Mouse (Mus musculus) adrenal gland, postnatal 25 days (tissue): ENCODE data around the gene Tnp2. TPM values are rescaled to one million over a fixed set of nuclear protein-coding genes. Genes with fewer than 3 reads are reported as not detected.
"Not testable (repeated sequence)": the region's sequence is repeated elsewhere in the genome, so short reads cannot be mapped to it uniquely, and the experiment has no call there.

Experiments used
- DNase-seq: peaks from one replicate; pipeline ENCODE4 v3.0.0; 2021; ENCODE audit warnings: mixed read lengths
- long read RNA-seq: library from polyadenylated mRNA; stranded (forward); transcript quantifications from one replicate; pipeline ENCODE4 v2.0.0, GENCODE M21; 2021
- total RNA-seq: library from RNA; stranded (reverse); gene quantifications from 2 replicates; pipeline ENCODE4 v1.2.3, GENCODE M21; 2021

The Tnp2 gene
- not detected in 2 replicates for total RNA-seq
- long read RNA-seq: 0 reads

GRCm38 (mm10) chr16:10788271-10788670 is at the start of gene Tnp2:
Tnp2 (minus strand) TSS chr16:10788660.
- no peak for DNase-seq

DNA sequence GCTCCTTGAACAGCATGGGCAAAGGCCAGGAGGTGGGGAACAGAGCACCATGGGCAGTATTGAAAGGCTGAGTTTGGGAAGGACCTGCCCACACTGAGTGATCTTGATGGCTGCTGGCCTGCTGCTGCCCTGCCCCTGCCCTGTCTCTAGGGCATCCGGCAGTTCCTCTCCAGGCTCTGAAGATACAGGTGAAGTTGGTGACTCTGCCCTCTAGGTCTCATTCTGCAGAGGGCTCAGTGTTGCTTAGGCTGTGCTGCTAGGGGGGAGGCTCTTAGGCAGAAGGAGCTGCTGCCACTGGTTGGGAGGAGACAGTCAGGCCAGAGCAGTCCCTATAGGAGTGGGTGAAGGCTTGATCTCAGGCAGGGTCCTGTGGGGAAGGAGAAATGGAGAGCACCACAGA is 49.4 kb upstream of the Tnp2 start:
- no peak for DNase-seq

DNA sequence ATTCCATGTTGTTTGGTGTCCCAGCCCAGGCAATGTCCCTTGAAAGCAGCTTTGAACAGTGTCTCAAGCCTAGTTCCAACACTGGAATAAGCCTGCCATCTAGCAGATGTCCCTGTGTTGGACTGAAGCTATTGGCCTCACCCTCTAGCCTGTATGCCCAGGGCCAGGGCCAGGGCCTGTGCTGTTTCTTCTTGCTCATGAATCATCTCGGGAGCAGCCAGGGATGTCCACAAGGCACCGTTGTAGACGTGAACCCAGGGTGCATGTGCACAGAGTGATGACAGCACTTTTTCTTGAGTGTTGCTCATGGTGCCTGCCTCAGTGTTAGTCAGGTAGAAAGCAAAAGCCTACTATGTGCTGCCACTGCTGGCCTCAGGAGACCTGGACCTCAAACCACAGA is 48.8 kb upstream of the Tnp2 start:
- DNase-seq: no peak

- no peak for DNase-seq
Measured at GRCm38 (mm10) chr16:10836388-10836787, 47.9 kb upstream of the Tnp2 start.

GRCm38 (mm10) chr16:10834911-10835587 is 46.6 kb upstream of the Tnp2 start, which contains the start of gene Rmi2:
Rmi2 (plus strand) TSS chr16:10835059.
- DNase-seq: peak; percentile 90

DNA sequence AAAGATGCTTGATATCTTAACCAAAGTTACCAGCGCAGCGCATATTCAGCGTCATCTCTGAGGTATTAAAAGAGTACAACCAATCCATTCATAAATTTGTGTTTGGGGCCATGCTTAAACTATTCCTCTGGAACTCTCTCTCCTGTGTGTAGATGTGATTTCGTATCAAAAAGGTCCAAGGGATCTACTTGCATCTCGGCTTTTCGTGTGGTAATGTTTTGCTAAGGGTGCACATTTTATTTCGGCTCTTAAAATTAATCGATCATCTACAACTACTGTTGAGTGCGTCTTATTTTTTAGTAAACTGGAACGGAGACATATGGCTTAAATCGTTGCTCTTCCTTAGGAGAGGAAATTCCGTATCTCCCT is 46.1 kb upstream of the Tnp2 start:
- no peak for DNase-seq

- DNase-seq: no peak
Measured at GRCm38 (mm10) chr16:10828461-10828805, 40.0 kb upstream of the Tnp2 start.

DNA sequence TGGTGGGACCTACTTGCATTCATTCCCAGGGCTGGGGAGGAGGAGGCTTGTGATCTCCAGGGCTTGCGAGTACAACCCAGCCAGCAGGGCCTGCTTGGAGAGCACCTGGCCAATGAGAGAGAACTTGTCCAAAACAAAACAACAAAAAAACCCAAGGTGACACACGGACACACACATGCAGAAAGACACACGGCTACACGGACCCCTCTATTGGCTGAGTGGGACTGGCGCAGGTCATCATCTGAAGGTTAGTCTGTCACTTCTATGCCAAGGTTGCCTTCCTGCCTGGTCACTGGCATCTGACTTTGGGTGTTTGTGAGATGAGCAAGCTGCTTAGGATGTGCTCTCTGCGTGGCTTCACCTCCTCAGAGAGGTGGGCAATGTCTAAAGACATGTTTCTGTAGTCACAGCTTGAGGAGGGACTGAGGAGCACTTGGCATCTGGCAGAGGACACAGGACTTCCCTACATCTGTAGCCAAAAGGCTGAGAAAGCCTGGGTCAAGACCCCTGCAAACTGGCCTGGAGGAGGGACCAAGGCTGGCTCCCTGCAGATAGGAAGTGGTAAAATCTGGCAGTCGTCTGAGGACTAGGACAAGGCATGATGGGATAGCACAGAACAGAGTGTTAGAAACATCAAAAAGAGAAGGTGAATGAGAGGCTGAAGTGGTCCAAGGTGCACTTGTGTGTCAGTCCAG is 39.5 kb upstream of the Tnp2 start:
- DNase-seq: no peak

DNA sequence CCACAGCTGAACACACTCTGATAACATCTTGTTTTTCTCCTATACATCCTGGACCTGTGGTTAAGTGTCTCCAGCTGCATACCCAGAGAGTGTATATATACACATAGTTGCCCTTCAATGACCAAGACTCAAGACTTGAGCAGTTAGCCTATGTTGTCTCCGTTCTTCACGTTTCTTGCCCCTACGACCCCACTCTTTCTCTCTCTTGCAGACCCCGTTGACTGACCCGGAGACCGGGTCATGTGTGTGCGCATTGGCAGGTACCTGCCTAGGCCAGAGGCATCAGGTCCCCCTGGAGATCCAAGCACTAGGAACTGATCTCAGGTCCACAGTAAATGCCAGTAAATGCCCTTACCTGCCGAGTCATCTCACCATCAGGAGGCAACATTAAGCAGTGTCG is 38.8 kb upstream of the Tnp2 start:
- DNase-seq: no peak

- DNase-seq: no peak
Measured at GRCm38 (mm10) chr16:10825840-10826239, 37.4 kb upstream of the Tnp2 start.

- no peak for DNase-seq
Measured at GRCm38 (mm10) chr16:10824536-10824935, 36.1 kb upstream of the Tnp2 start.

- no peak for DNase-seq
Measured at GRCm38 (mm10) chr16:10821387-10821786, 32.9 kb upstream of the Tnp2 start.

DNA sequence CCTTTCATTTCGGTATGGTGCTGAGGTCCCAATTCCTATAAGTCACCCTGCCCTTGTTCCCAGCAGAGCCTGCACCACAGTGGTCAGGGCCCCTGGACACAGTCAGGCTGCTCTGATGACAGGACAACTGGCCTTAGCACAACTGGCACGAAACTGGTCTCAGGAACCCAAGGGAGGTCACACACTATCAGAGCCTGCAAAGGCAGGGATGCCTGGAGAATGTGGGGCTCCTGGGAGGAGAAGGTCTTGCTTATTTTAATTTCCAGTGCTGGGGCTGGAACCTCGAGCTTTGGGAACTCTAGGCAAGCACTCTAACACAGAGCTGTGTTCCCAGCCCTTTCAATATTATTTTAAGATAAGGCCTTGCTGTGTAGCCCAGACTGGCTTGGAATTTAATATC is 31.5 kb upstream of the Tnp2 start:
- no peak for DNase-seq

DNA sequence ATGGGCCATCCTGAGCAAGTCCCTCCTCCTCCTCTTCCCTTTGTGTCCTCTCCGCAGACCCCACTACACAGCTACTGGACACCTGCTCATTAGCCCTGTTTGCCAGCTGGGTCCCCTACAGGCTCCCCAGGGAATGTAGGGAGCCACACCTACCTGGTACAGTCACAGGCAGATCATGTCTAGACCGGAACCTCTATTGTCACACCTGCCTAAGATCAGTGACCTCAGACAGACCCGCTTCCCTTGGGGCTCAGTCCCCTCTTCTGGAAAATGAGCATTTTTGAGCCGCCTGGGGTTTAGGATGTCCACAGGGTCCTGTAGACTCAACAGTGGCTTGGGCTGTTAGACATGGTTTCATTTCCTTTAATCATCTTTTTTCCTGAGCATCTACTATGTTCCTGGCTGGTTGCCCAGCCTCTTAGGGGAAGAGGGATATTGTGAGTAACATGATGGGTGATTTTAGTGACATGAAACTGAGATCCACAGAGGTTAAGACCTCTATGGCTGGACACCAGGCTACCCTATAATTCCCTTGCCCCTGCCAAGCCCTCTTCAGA is 30.2 kb upstream of the Tnp2 start:
- no peak for DNase-seq

- DNase-seq: peak; percentile 28
Measured at GRCm38 (mm10) chr16:10814864-10815263, 26.4 kb upstream of the Tnp2 start.

DNA sequence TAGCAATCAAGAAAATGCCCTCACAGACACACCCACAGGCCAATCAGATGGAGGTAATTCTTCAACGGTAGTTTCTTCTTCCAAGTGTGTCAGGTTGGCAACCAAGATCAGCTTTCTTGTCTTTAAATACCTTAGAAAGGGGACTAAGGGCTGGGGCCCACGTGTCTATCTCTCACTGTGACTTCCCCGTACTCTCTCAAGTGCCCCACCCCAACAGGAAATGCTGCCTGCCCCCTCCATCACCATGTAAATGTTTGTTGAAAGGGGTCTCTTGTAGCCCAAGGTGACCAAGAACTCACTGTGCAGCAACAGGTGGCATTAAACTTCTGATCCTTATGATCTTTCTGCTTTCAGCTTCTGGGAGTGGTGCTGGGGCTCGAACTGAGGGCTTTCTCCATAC is 25.3 kb upstream of the Tnp2 start:
- no peak for DNase-seq

- DNase-seq: no peak
Measured at GRCm38 (mm10) chr16:10812865-10813371, 24.5 kb upstream of the Tnp2 start, which contains the start of gene Gm11172. Gm11172 (plus strand) TSS chr16:10812915.

DNA sequence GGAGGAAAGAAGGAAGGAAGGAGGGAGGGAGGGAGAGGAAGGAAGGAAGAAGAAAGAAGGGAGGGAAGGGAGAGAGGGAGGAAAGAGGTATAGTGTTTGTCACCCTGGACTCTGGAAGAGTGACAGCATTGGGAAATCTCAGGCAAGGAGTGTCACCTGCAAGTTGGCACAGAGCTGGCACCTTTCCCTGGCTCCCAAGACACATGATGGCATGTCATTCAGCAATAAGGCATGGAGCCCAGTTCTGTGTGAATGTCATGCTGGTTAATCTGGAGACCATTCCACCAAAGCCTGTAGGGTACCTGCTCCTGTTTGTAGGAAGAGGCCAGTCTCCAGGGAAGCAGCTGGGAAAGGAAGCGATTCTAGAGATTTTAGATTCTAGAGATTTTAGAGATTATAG is 21.9 kb upstream of the Tnp2 start:
- DNase-seq: no peak

DNA sequence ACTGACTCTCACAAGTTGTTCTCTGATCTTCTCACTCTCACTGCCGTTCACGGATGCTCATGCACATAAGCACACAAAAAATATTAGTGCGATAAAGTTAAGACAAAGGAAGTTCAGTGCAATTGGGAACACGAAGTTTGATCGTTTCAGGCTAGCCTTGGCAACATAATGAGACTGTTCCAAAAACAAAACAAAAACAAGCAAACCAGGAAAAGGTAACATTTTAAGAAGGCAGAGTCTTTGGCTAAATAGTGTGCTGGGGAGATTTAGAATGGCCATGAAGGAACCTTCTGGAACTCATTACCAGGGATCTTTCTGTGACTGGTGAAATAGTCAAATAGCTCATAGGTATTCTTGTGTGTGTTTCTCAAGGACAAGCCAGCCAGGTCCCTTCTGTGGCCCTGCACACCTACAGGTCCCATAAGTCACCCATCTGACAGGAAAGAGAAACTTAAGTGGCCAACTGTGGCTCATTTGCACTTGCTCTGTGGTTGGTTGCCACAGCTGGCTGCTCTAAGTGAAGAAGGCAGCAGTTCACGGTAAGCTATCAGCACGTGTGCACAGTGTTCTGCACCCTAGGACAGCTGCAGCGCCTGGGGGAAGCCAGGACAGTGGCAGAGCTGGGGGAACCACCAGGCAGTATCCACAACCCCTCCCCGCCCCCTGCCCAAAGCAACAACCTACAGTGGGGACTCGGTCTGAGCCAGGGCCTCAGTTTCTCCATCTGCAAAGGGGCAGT is 17.5 kb upstream of the Tnp2 start, which contains the start of gene Prm1:
Gene Prm1 (minus strand): TSS at position 51 of the 739 bp plus-strand sequence.
- DNase-seq: no peak

DNA sequence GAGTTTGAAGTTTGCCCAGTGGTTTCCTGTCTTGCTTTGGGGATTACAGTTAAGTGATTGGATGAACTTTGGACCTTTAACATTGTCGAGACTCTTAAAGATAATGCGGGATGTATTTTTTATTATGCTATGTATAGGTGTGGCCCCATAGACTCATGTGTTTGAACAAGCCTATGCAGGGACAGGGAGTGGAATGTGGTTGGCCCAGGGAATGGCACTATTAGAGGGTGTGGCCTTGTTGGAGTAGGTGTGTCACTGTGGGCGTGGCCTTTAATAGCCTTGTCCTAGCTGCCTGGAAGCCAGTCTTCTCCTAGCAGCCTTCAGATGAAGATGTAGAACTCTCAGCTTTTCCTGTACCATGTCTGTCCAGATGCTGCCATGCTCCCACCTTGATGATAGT is 14.0 kb upstream of the Tnp2 start:
- not testable (repeated sequence) for DNase-seq

DNA sequence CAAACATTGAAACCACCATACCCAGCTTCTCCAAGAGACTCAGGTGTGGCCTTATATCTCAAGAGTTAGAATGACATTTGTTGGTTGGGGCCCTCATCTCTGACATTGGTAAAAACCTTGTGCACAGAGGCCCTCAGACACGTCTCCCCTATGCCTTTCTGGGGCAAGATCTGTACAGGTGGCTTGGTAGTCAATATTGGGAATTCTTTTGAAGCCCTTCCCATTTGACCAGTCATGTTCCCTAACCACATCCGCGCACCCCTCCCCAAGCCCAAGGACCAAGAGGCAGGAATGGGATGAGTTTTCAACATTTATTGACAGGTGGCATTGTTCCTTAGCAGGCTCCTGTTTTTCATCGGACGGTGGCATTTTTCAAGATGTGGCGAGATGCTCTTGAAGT is 7.6 kb upstream of the Tnp2 start, which contains the start of gene Prm2:
Gene Prm2 (minus strand): TSS at position 101 of the 400 bp plus-strand sequence.
- DNase-seq: no peak

DNA sequence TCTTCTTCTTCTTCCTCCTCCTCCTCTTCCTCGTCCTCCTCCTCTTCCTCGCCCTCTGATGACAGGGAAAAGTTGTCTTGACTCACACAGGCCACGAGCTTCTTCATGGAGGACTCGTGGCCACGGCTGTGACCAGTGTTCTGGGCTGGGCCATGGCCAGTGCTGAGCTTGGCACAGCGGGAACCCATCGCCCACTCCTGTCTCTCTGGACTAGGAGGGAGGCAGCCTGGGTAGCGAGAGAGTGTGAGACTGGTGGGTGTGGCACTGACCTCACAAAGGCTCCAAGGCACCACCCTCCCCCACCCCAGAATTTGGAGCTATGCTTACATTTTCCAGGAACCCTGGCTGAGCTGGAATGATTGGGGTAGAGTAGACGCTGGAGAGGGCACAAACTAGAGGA is 2.2 kb upstream of the Tnp2 start, which contains the start of gene Prm3:
Gene Prm3 (minus strand): TSS at position 213 of the 400 bp plus-strand sequence.
- no peak for DNase-seq

DNA sequence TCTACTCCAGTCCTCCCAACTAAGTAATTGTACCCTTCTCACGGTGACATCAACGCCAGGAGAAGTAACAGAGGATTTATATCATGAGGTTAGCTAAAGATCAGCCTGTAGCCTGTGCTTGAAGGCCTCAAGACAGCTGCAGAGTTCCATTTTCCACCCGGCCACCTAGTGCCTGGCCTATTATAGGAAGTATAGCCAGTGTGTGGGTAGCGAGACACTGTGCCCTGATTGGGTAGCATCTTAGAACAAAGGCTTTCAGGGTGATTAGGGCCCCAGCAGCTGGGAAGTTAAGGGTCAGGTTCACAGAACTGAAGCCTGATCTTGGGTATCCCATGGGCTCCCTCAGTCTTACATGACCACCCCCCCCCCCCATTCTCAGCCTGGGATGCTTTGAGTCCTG is 406 bp upstream of the Tnp2 start:
- DNase-seq: no peak
